Mouse (Mus musculus): ENCODE data around the gene Npas2.

Gene Npas2

GRCm38 (mm10) chr1:39212982-39213381, 19.5 kb downstream of the Npas2 start:
- DNase-seq (ENCODE audit: low spot score in 2 of 2): no peak

GRCm38 (mm10) chr1:39217584-39217983, 24.1 kb downstream of the Npas2 start:
- no peak for DNase-seq (ENCODE audit: low spot score in 2 of 2)

- DNase-seq (ENCODE audit: low spot score in 2 of 2): no peak
These were observed 34.9 kb downstream of the Npas2 start for GRCm38 (mm10) chr1:39228401-39228800.

- no peak for DNase-seq (ENCODE audit: low spot score in 2 of 2)
These were observed 36.5 kb downstream of the Npas2 start for GRCm38 (mm10) chr1:39230021-39230420.

- DNase-seq (ENCODE audit: low spot score in 2 of 2): peak in 1 of 2 experiments; percentile 26
These were observed 41.4 kb downstream of the Npas2 start for GRCm38 (mm10) chr1:39234815-39235449.

- DNase-seq (ENCODE audit: low spot score in 2 of 2): peak in 1 of 2 experiments; percentile 39
These were observed 44.1 kb downstream of the Npas2 start for GRCm38 (mm10) chr1:39237503-39238255.

- no peak for DNase-seq (ENCODE audit: low spot score in 2 of 2)
These were observed 47.5 kb downstream of the Npas2 start for GRCm38 (mm10) chr1:39240860-39241584.

GRCm38 (mm10) chr1:39244726-39245125, 51.2 kb downstream of the Npas2 start:
- no peak for DNase-seq (ENCODE audit: low spot score in 2 of 2)

GRCm38 (mm10) chr1:39251679-39252078, 58.1 kb downstream of the Npas2 start:
- no peak for DNase-seq (ENCODE audit: low spot score in 2 of 2)

GRCm38 (mm10) chr1:39253771-39254170, 60.2 kb downstream of the Npas2 start:
- DNase-seq (ENCODE audit: low spot score in 2 of 2): peak in 1 of 2 experiments; percentile 6

GRCm38 (mm10) chr1:39256051-39256450, 62.5 kb downstream of the Npas2 start:
- no peak for DNase-seq (ENCODE audit: low spot score in 2 of 2)

GRCm38 (mm10) chr1:39256513-39257330, 63.2 kb downstream of the Npas2 start:
- DNase-seq (ENCODE audit: low spot score in 2 of 2): peak in 1 of 2 experiments; percentile 1

GRCm38 (mm10) chr1:39257331-39257594, 63.7 kb downstream of the Npas2 start:
- DNase-seq (ENCODE audit: low spot score in 2 of 2): no peak

GRCm38 (mm10) chr1:39259668-39260067, 66.1 kb downstream of the Npas2 start:
- DNase-seq (ENCODE audit: low spot score in 2 of 2): no peak

GRCm38 (mm10) chr1:39260183-39260978, 66.8 kb downstream of the Npas2 start:
- DNase-seq (ENCODE audit: low spot score in 2 of 2): no peak

- no peak for DNase-seq (ENCODE audit: low spot score in 2 of 2)
These were observed 73.4 kb downstream of the Npas2 start for GRCm38 (mm10) chr1:39266843-39267512.

- DNase-seq (ENCODE audit: low spot score in 2 of 2): no peak
These were observed 79.4 kb downstream of the Npas2 start for GRCm38 (mm10) chr1:39272976-39273375.

GRCm38 (mm10) chr1:39280391-39280790, 86.9 kb downstream of the Npas2 start:
- DNase-seq (ENCODE audit: low spot score in 2 of 2): no peak

- DNase-seq (ENCODE audit: low spot score in 2 of 2): no peak
These were observed 87.7 kb downstream of the Npas2 start for GRCm38 (mm10) chr1:39280989-39281875.

- DNase-seq (ENCODE audit: low spot score in 2 of 2): no peak
These were observed 88.4 kb downstream of the Npas2 start for GRCm38 (mm10) chr1:39281888-39282287.

Data from urinary bladder, adult 18-20 months (tissue).